Mouse (Mus musculus): Measurements from ENCODE around the gene 2410015M20Rik. TPM values are rescaled to one million over a fixed set of nuclear protein-coding genes. Genes with fewer than 3 reads are reported as not detected.
"Not testable (repeated sequence)": the region's sequence is repeated elsewhere in the genome, so short reads cannot be mapped to it uniquely, and the experiment has no call there.

The 2410015M20Rik gene
- total RNA-seq, 1 experiment from 2014 or later = 450 TPM

- DNase-seq = peak; percentile 76
These were observed 4.3 kb upstream of the 2410015M20Rik start for GRCm38 (mm10) chr17:56613893-56614292.

GRCm38 (mm10) chr17:56613236-56613844, 3.8 kb upstream of the 2410015M20Rik start, which contains the start of gene Rpl36:
Rpl36 (plus strand) TSS chr17:56613416.
- DNase-seq = peak; percentile 97

- not testable (repeated sequence) for DNase-seq
These were observed 3.0 kb upstream of the 2410015M20Rik start for GRCm38 (mm10) chr17:56612565-56612939.

GRCm38 (mm10) chr17:56611861-56612564, 2.4 kb upstream of the 2410015M20Rik start:
- DNase-seq = peak; percentile 76

- DNase-seq = no peak
These were observed 1.8 kb upstream of the 2410015M20Rik start for GRCm38 (mm10) chr17:56611323-56611722.

- no peak for DNase-seq
These were observed 872 bp downstream of the 2410015M20Rik start for GRCm38 (mm10) chr17:56608699-56609098.

- DNase-seq = no peak
These were observed 2.0 kb downstream of the 2410015M20Rik start for GRCm38 (mm10) chr17:56607521-56608062.

GRCm38 (mm10) chr17:56605431-56605830, 4.1 kb downstream of the 2410015M20Rik start:
- no peak for DNase-seq

- no peak for DNase-seq
These were observed 5.1 kb downstream of the 2410015M20Rik start for GRCm38 (mm10) chr17:56604422-56604821.

- no peak for DNase-seq
These were observed 5.5 kb downstream of the 2410015M20Rik start for GRCm38 (mm10) chr17:56604070-56604380.

- DNase-seq = peak; percentile 52
These were observed 6.1 kb downstream of the 2410015M20Rik start for GRCm38 (mm10) chr17:56603186-56604069.

- DNase-seq = no peak
These were observed 15.9 kb downstream of the 2410015M20Rik start for GRCm38 (mm10) chr17:56593527-56594271.

- DNase-seq = no peak
These were observed 17.0 kb downstream of the 2410015M20Rik start for GRCm38 (mm10) chr17:56592553-56592952.

- no peak for DNase-seq
These were observed 20.6 kb downstream of the 2410015M20Rik start for GRCm38 (mm10) chr17:56588921-56589320.

- no peak for DNase-seq
These were observed 21.8 kb downstream of the 2410015M20Rik start for GRCm38 (mm10) chr17:56587773-56588172.

GRCm38 (mm10) chr17:56585171-56585821, 24.3 kb downstream of the 2410015M20Rik start:
- DNase-seq = peak; percentile 65

GRCm38 (mm10) chr17:56584257-56585130, 25.1 kb downstream of the 2410015M20Rik start, which contains the start of the genes Safb2 and Safb:
Safb2 (minus strand) TSS chr17:56584585.
Safb (plus strand) TSS chr17:56584825.
- peak; percentile 99 for DNase-seq

- DNase-seq = peak; percentile 83
These were observed 25.8 kb downstream of the 2410015M20Rik start for GRCm38 (mm10) chr17:56583611-56584256.

- DNase-seq = no peak
These were observed 26.5 kb downstream of the 2410015M20Rik start for GRCm38 (mm10) chr17:56583071-56583470.

- DNase-seq = peak; percentile 4
These were observed 36.6 kb downstream of the 2410015M20Rik start for GRCm38 (mm10) chr17:56572939-56573338.
